Mouse (Mus musculus) heart, embryonic 12.5 days (tissue): ENCODE results near the gene Adgrd1. TPM values are rescaled to one million over a fixed set of nuclear protein-coding genes. Genes with fewer than 3 reads are reported as not detected.

ENCODE experiments used
- ATAC-seq: fragments of 200-750 bp; cut with Nextera tagmentation; 2 replicates; pipeline ENCODE4 v1.8.0; 2017; ENCODE audit warnings: moderate TSS enrichment, moderate library complexity; ENCODE audit not compliant: insufficient number of reproducible peaks, low FRiP score
- H3K27ac ChIP-seq: fragments of 300-500 bp; sonication (generic); 2 replicates; pipeline ENCODE4 v1.5.1; 2016; ENCODE audit warnings: mild to moderate bottlenecking, moderate library complexity; ENCODE audit not compliant: poor library complexity, severe bottlenecking
- H3K27me3 ChIP-seq: fragments of 300-500 bp; sonication (generic); replicated peaks from 2 replicates; pipeline ENCODE4 v1.6.1; 2016; ENCODE audit warnings: mild to moderate bottlenecking, moderate library complexity
- H3K36me3 ChIP-seq: fragments of 300-500 bp; sonication (generic); 2 replicates; pipeline ENCODE4 v1.6.1; 2016; ENCODE audit warnings: mild to moderate bottlenecking, moderate library complexity
- H3K4me1 ChIP-seq: fragments of 300-500 bp; sonication (generic); replicated peaks from 2 replicates; pipeline ENCODE4 v1.6.1; 2016; ENCODE audit warnings: mild to moderate bottlenecking
- H3K4me2 ChIP-seq: fragments of 300-500 bp; sonication (generic); 2 replicates; pipeline ENCODE4 v1.6.1; 2016; ENCODE audit warnings: mild to moderate bottlenecking, moderate library complexity
- H3K4me3 ChIP-seq: fragments of 300-500 bp; sonication (generic); 2 replicates; pipeline ENCODE4 v1.5.1; 2016; ENCODE audit warnings: mild to moderate bottlenecking
- H3K9ac ChIP-seq: fragments of 300-500 bp; sonication (generic); 2 replicates; pipeline ENCODE4 v1.6.1; 2016; ENCODE audit warnings: mild to moderate bottlenecking, moderate library complexity
- H3K9me3 ChIP-seq: fragments of 300-500 bp; sonication (generic); replicated peaks from 2 replicates; pipeline ENCODE4 v1.6.1; 2016; ENCODE audit warnings: mild to moderate bottlenecking, moderate library complexity
- WGBS: fragments of 180-500 bp; shearing (Covaris S2); methylation state at CpG from one replicate; pipeline ENCODE4 v1.1.7; 2016; 5-methylcytosine and 5-hydroxymethylcytosine counted together
- polyA plus RNA-seq: library from polyadenylated mRNA; unstranded; fragments of >200 nt; fragmentation: Nextera tagmentation; extraction: Ambion mirVana; gene quantifications from 2 replicates; pipeline ENCODE4 v1.2.1, GENCODE M21; 2016

The Adgrd1 gene
- 0.31 and 0.54 TPM in 2 replicates for polyA plus RNA-seq

GRCm38 (mm10) chr5:129096511-129096910 lies at the start of gene Adgrd1:
TSS of gene Adgrd1 (plus strand) at chr5:129096750.
- Histone ChIP-seq H3K27ac (no peak within 1 kb of the TSS), H3K4me1 (peaks cover 8% of the 10 kb centered on the region; the same call in 1 of the 2 replicates), H3K4me2 (peak within 1 kb of the TSS; percentile 32; the same call in 1 of the 2 replicates), H3K9ac (no peak within 1 kb of the TSS), H3K36me3 (no peaks in the 10 kb centered on the region), H3K27me3 (no peaks in the 10 kb centered on the region), H3K9me3 (no peaks in the 10 kb centered on the region), H3K4me3 (no peak within 1 kb of the TSS)
- 28% methylated on average over 6 of the region's 6 CpGs for WGBS
- 0 out of 2 replicates have a peak, but pooled peaks have one; percentile 26 for ATAC-seq

GRCm38 (mm10) chr5:129049372-129049771 lies 47.2 kb upstream of the Adgrd1 start:
- no peaks in the 10 kb centered on the region for H3K9me3 ChIP-seq
- 74% methylated on average over 9 of the region's 9 CpGs for WGBS
- no peak for ATAC-seq
- H3K9ac ChIP-seq = no peak overlapping the region
- no peaks in the 10 kb centered on the region for H3K4me1 ChIP-seq
- H3K36me3 ChIP-seq = no peaks in the 10 kb centered on the region
- H3K27ac ChIP-seq = no peak overlapping the region
- no peak overlapping the region for H3K4me3 ChIP-seq
- no peak overlapping the region for H3K4me2 ChIP-seq
- peaks cover 4% of the 10 kb centered on the region; the same call in 1 of the 2 replicates for H3K27me3 ChIP-seq

- no peaks in the 10 kb centered on the region for H3K36me3 ChIP-seq
- H3K4me1 ChIP-seq = no peaks in the 10 kb centered on the region
- no peak overlapping the region for H3K4me2 ChIP-seq
- peaks cover 4% of the 10 kb centered on the region; the same call in 1 of the 2 replicates for H3K27me3 ChIP-seq
- no peak for ATAC-seq
- no peaks in the 10 kb centered on the region for H3K9me3 ChIP-seq
- H3K4me3 ChIP-seq = no peak overlapping the region
- no peak overlapping the region for H3K9ac ChIP-seq
- no peak overlapping the region for H3K27ac ChIP-seq
- 75% methylated on average over 3 of the region's 3 CpGs for WGBS
Observed at GRCm38 (mm10) chr5:129051910-129052309, 44.6 kb upstream of the Adgrd1 start.

- Histone ChIP-seq H3K27ac (no peak overlapping the region), H3K27me3 (peaks cover 4% of the 10 kb centered on the region; the same call in 1 of the 2 replicates), H3K4me3 (no peak overlapping the region), H3K4me1 (no peaks in the 10 kb centered on the region), H3K4me2 (no peak overlapping the region), H3K9ac (no peak overlapping the region), H3K36me3 (no peaks in the 10 kb centered on the region), H3K9me3 (no peaks in the 10 kb centered on the region)
- ATAC-seq = no peak
- WGBS = 42% methylated on average over 20 of the region's 20 CpGs
Observed at GRCm38 (mm10) chr5:129052636-129053355, 43.8 kb upstream of the Adgrd1 start.

GRCm38 (mm10) chr5:129054675-129055284 lies 41.8 kb upstream of the Adgrd1 start:
- no peak overlapping the region for H3K4me2 ChIP-seq
- H3K36me3 ChIP-seq = no peaks in the 10 kb centered on the region
- peaks cover 4% of the 10 kb centered on the region; the same call in 1 of the 2 replicates for H3K27me3 ChIP-seq
- no peak for ATAC-seq
- H3K9me3 ChIP-seq = peaks cover 3% of the 10 kb centered on the region; the same call in 1 of the 2 replicates
- WGBS = 78% methylated on average over 9 of the region's 9 CpGs
- H3K9ac ChIP-seq = no peak overlapping the region
- H3K4me1 ChIP-seq = no peaks in the 10 kb centered on the region
- H3K27ac ChIP-seq = no peak overlapping the region
- H3K4me3 ChIP-seq = no peak overlapping the region

GRCm38 (mm10) chr5:129059116-129059515 lies 37.4 kb upstream of the Adgrd1 start:
- H3K4me3 ChIP-seq = no peak overlapping the region

GRCm38 (mm10) chr5:129061579-129061978 lies 35.0 kb upstream of the Adgrd1 start:
- peaks cover 5% of the 10 kb centered on the region; the same call in 1 of the 2 replicates for H3K4me1 ChIP-seq
- no peak overlapping the region for H3K4me2 ChIP-seq
- no peak overlapping the region for H3K27ac ChIP-seq
- 21% methylated on average over 13 of the region's 13 CpGs for WGBS
- H3K4me3 ChIP-seq = no peak overlapping the region
- no peaks in the 10 kb centered on the region for H3K36me3 ChIP-seq
- H3K27me3 ChIP-seq = peaks cover 31% of the 10 kb centered on the region
- peaks cover 3% of the 10 kb centered on the region; the same call in 1 of the 2 replicates for H3K9me3 ChIP-seq
- no peak overlapping the region for H3K9ac ChIP-seq
- no peak for ATAC-seq

More at GRCm38 (mm10) chr5:129059116-129059515, 37.4 kb upstream of the Adgrd1 start:
- Histone ChIP-seq H3K4me1 (peaks cover 5% of the 10 kb centered on the region; the same call in 1 of the 2 replicates), H3K9ac (no peak overlapping the region), H3K36me3 (no peaks in the 10 kb centered on the region), H3K9me3 (peaks cover 3% of the 10 kb centered on the region; the same call in 1 of the 2 replicates), H3K27ac (no peak overlapping the region), H3K27me3 (peaks cover 26% of the 10 kb centered on the region), H3K4me2 (no peak overlapping the region)
- no peak for ATAC-seq
- 80% methylated on average over 3 of the region's 3 CpGs for WGBS

- Histone ChIP-seq H3K4me3 (peak overlapping the region; percentile 10; the same call in 1 of the 2 replicates), H3K4me1 (peaks cover 5% of the 10 kb centered on the region; the same call in 1 of the 2 replicates), H3K4me2 (peak overlapping the region; percentile 51), H3K27ac (no peak overlapping the region), H3K27me3 (peaks cover 31% of the 10 kb centered on the region), H3K9ac (0 out of 2 replicates have a peak overlapping the region, but pooled peaks have one; percentile 14), H3K9me3 (peaks cover 3% of the 10 kb centered on the region; the same call in 1 of the 2 replicates), H3K36me3 (no peaks in the 10 kb centered on the region)
- WGBS = 12% methylated on average over 21 of the region's 21 CpGs
- ATAC-seq = peak; percentile 39; the same call in 1 of the 2 replicates
Observed at GRCm38 (mm10) chr5:129063037-129063791, 33.3 kb upstream of the Adgrd1 start.

GRCm38 (mm10) chr5:129063792-129064087 lies 32.8 kb upstream of the Adgrd1 start:
- H3K27ac ChIP-seq = no peak overlapping the region
- H3K9me3 ChIP-seq = peaks cover 3% of the 10 kb centered on the region; the same call in 1 of the 2 replicates
- 0 out of 2 replicates have a peak overlapping the region, but pooled peaks have one; percentile 14 for H3K9ac ChIP-seq
- H3K4me1 ChIP-seq = peaks cover 5% of the 10 kb centered on the region; the same call in 1 of the 2 replicates
- H3K36me3 ChIP-seq = no peaks in the 10 kb centered on the region
- H3K27me3 ChIP-seq = peaks cover 31% of the 10 kb centered on the region
- H3K4me3 ChIP-seq = peak overlapping the region; percentile 10; the same call in 1 of the 2 replicates
- ATAC-seq = no peak
- H3K4me2 ChIP-seq = peak overlapping the region; percentile 51
- WGBS = 35% methylated on average over 8 of the region's 8 CpGs

GRCm38 (mm10) chr5:129064186-129064585 lies 32.4 kb upstream of the Adgrd1 start:
- no peak overlapping the region for H3K4me2 ChIP-seq
- H3K27me3 ChIP-seq = peaks cover 31% of the 10 kb centered on the region
- no peak for ATAC-seq
- H3K36me3 ChIP-seq = no peaks in the 10 kb centered on the region
- WGBS = 75% methylated on average over 11 of the region's 11 CpGs
- H3K4me1 ChIP-seq = peaks cover 5% of the 10 kb centered on the region; the same call in 1 of the 2 replicates
- no peak overlapping the region for H3K4me3 ChIP-seq
- H3K9me3 ChIP-seq = peaks cover 3% of the 10 kb centered on the region; the same call in 1 of the 2 replicates
- H3K27ac ChIP-seq = no peak overlapping the region
- no peak overlapping the region for H3K9ac ChIP-seq
